Mouse (Mus musculus): ENCODE results near the gene Epn2.

The Epn2 gene

DNA sequence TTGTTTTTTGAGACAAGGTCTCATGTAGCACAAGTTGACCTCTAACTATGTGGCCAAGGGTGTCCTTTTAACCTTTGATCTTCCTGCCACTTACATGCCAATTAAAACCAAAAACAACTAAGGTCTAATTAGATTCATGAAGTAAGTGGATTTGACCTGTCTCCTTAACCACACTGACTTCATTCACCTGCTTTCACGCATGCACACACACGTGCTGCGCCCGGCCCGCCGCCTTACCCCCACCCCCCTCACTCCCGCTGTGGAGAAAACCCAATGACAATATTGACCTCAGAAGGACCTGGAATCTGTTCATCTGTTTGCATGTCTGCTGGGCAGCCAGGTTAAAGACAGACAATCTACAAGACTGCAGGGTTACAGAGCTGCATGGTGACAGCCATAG is 38.8 kb downstream of the Epn2 start:
- DNase-seq (ENCODE audit: low spot score in 2 of 2) = no peak

- peak; percentile 61 to 72 for DNase-seq (ENCODE audit: low spot score in 2 of 2)
Observed at GRCm38 (mm10) chr11:61537362-61537761, 42.1 kb downstream of the Epn2 start.

- DNase-seq (ENCODE audit: low spot score in 2 of 2) = no peak
Observed at GRCm38 (mm10) chr11:61536952-61537351, 42.5 kb downstream of the Epn2 start.

DNA sequence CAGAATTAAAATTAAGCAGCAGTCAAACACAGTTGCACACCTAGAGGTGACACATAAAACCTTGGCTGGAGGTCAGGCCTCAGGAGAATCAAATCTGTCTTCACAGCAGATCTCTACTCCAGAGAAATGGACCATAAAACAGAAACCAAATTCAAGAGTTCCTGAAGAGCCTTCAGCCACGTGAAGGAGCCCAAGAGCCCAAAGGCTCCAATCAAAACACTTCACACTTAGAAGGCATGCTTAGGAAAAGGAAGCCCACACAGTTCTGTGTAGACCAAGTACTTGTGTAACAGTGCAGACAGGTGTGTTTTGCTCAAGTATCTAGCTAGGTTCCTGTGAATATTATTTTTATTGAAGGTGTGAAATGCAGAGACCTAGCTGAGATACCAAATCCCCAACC is 44.0 kb downstream of the Epn2 start:
- DNase-seq (ENCODE audit: low spot score in 2 of 2) = no peak

- DNase-seq (ENCODE audit: low spot score in 2 of 2) = no peak
Observed at GRCm38 (mm10) chr11:61533571-61533970, 45.9 kb downstream of the Epn2 start.

DNA sequence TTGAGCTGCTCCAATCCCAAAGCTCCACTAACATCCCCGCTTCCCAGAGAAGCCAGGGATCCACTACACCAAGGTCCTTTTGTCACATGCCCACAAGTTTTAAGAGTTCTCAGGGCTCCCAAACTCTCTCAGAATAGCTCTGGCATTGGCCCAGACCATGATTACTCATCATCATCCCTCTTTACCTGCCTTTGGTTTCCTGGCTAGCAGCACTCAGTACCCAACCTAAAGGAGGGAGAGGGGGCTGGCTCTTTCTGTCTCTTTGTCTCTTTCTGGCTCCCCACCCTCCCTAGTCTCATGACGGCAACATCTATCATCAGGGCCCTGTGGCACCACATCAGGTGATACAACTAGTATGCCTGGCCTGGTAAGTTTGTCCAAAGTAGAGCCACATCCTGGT is 46.7 kb downstream of the Epn2 start:
- DNase-seq (ENCODE audit: low spot score in 2 of 2) = no peak

DNA sequence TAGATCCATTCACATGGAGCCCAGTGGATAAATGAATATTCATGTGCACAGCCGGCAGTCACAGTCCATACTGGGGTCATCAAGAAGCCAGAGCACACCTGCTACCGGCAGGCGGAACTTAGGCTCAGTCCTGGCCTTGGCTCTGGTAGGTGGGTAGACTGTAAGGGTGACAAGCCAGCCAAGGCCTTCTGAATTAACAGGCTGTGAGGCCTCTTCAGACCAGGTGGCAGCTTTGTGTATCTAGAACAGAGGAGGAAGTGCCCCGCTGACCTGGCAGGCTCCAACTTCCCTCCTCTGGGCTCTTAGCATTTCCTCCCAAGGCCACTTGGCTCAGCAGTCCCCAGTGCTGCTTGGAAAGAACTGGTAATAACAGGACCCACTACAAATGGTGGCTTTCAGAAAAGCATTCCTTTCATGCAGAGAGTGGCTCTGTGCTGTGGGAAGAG is 50.2 kb downstream of the Epn2 start:
- peak; percentile 74 to 83 for DNase-seq (ENCODE audit: low spot score in 2 of 2)

- no peak for DNase-seq (ENCODE audit: low spot score in 2 of 2)
Observed at GRCm38 (mm10) chr11:61526872-61527271, 52.6 kb downstream of the Epn2 start.

DNA sequence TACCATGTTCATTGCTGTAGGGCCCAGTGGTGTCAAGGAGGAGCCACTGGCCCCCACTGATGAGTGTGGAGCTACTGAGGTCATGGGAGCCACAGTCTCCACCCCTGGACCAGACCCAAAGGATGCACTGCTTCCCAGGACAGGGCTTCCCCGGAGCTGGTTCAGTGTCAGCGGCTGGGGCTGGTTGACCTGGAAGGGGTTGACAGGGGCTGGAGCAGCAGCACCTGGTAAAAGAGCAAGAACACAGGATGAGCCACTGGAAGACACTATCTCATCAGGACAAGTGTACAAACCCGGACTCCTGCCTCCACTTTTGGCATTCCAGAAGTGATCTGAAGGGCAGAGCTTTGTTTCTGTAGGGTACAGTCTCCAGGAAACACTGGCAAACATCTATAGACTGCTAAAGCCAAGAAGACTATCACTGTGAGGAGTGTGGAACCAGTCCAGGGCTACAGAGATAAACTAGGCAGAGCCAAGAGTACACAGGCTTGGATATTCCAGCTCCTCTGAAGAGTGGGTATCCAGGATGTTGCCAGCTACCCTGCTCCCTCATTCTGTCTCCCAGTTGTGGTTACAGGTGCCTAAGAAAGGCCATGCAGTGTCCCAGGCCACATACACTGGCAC is 59.9 kb downstream of the Epn2 start:
- DNase-seq (ENCODE audit: low spot score in 2 of 2) = no peak

GRCm38 (mm10) chr11:61518871-61519270 is 60.6 kb downstream of the Epn2 start:
- no peak for DNase-seq (ENCODE audit: low spot score in 2 of 2)

DNA sequence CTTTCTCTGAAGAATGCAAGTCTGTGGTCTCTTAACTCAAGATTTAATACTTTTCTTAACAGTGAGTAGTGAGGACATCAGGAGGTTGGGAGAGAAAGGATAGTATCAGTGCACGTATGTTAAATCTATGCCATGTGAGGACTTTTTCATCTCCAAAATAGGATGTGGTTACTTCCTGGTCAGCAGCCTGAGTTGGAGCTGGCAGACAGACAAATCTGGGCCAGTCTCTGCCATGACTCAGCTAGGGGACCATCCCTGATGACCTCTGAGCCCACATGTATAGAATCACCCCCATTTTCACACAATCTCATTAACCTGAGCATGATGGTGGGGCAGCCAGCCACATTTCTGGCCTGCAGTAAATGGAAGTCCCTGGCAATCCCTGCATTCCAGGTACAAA is 61.5 kb downstream of the Epn2 start:
- no peak for DNase-seq (ENCODE audit: low spot score in 2 of 2)

DNA sequence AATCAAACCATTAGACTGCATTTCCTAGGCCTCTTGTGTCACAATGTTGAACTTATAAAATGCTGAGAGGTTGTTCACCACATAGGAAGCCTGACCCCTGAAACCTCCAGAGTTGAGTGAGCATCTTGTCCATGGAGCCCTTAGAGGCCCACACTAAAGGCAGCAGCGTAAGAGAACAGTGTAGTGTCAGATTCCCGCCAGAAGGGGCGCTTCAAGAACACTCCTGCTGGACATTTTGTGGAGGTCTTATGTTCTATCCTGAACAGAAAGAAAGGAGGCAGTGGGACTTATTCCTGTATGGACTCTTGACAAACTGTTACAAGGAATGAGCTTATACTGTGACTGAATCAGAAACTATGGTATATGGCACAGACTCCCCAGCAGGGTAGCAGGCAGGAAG is 64.5 kb downstream of the Epn2 start:
- peak in 1 of 2 experiments; percentile 53 for DNase-seq (ENCODE audit: low spot score in 2 of 2)

- peak; percentile 97 for DNase-seq (ENCODE audit: low spot score in 2 of 2)
Observed at GRCm38 (mm10) chr11:61504713-61505257, 74.7 kb downstream of the Epn2 start, which contains the start of gene B9d1. Gene B9d1, plus strand, starts transcription at chr11:61505144.

DNA sequence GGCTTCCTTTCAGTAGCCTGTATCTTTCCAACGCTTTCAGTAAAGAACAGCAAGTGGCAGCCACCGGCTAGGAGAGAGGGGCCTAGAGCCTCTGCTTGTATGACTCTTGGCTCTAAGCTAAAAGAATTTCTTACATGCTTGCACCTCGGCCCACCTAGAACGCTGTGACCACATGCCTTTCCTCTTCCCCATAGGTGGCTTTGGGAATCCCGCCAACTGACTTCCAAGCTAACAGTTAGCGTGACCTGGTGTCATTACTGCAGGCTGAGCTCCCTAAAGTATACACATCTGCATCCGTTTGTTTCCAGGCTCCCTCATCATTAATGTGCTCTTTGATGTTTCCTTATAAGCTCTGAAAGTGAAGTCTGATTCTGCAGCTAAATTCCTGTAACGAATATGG is 75.6 kb downstream of the Epn2 start:
- no peak for DNase-seq (ENCODE audit: low spot score in 2 of 2)

GRCm38 (mm10) chr11:61498736-61499504 is 80.6 kb downstream of the Epn2 start:
- peak in 1 of 2 experiments; percentile 21 for DNase-seq (ENCODE audit: low spot score in 2 of 2)

DNA sequence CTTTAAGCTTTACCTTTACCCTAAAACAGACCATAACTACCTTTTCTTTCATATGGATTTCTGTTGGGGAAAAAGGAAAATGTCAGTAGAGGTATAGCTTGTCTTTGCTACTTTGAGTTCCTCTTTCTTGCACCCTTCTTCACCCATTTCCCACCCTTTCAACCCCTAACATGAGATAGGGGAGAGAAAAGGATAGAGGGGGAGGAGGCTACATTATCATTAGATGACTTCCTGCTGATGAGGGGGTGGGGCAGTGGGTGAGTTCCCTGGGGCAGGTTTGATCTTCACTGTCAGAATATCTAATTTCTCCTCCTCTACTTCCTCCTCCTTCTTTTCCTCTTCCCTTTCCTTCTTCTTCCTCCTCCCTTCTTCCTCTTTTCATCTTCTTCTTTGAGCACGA is 82.0 kb downstream of the Epn2 start:
- no peak for DNase-seq (ENCODE audit: low spot score in 2 of 2)

- no peak for DNase-seq (ENCODE audit: low spot score in 2 of 2)
Observed at GRCm38 (mm10) chr11:61495528-61495927, 84.0 kb downstream of the Epn2 start.

GRCm38 (mm10) chr11:61494129-61494997 is 85.1 kb downstream of the Epn2 start, which contains the start of gene Mapk7:
Gene Mapk7, minus strand, starts transcription at chr11:61494406.
- DNase-seq (ENCODE audit: low spot score in 2 of 2) = peak; percentile 98 to 99

GRCm38 (mm10) chr11:61493525-61494128 is 85.9 kb downstream of the Epn2 start:
- peak; percentile 66 to 70 for DNase-seq (ENCODE audit: low spot score in 2 of 2)

GRCm38 (mm10) chr11:61492749-61493401 is 86.6 kb downstream of the Epn2 start:
- no peak for DNase-seq (ENCODE audit: low spot score in 2 of 2)

DNA sequence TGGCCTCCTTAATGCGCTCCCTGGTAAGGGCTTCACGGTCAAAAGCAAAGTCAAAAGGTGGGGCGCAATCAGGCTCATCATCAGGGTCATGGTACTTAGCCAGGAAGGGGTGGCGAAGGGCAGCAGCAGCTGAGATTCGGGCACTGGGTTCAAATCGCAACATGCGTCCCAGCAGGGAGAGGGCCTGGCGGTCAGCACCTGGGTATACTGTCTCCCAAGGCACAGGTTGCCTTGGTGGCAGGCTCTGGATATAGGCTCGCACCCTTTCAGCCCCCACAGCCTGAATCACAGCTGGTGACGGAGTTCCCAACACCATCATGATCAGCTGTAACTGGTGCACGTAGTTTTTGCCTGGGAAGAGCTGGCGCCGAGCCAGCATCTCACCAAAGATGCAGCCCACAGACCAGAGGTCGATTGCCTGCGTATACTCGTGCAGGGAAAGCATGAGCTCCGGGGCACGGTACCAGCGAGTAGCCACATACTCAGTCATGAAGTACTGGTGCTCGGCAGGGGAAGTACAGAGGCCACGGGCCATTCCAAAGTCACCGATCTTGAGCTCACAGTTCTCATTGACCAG is 88.5 kb downstream of the Epn2 start:
- no peak for DNase-seq (ENCODE audit: low spot score in 2 of 2)

Measured in right cerebral cortex, postnatal 10 days (tissue).